Mouse (Mus musculus) heart, adult 2 months (tissue): ENCODE data around the gene Iscu. TPM values are rescaled to one million over a fixed set of nuclear protein-coding genes. Genes with fewer than 3 reads are reported as not detected.

Experiments used
- DNase-seq, 2 experiments: peaks; one replicate each; pipeline ENCODE4 v3.0.0; 2021
- H3K27ac ChIP-seq: fragments of 200-600 bp; 2 replicates; pipeline ENCODE4 v1.8.1; 2022
- H3K27me3 ChIP-seq: fragments of 200-500 bp; 2 replicates; pipeline ENCODE4 v1.6.1; 2012; ENCODE audit warnings: mild to moderate bottlenecking, low read length, inconsistent platforms, mixed read lengths; ENCODE audit not compliant: control insufficient read depth, insufficient read depth
- H3K36me3 ChIP-seq: fragments of 200-500 bp; 2 replicates; pipeline ENCODE4 v1.6.1; 2012; ENCODE audit warnings: low read length, inconsistent platforms; ENCODE audit not compliant: control insufficient read depth, insufficient read depth
- H3K4me1 ChIP-seq: fragments of 200-500 bp; 2 replicates; pipeline ENCODE4 v1.6.1; 2011; ENCODE audit warnings: low read length; ENCODE audit not compliant: control insufficient read depth, insufficient read depth
- H3K4me3 ChIP-seq: fragments of 200-600 bp; 2 replicates; pipeline ENCODE4 v1.8.1; 2022
- H3K79me2 ChIP-seq: fragments of 200-500 bp; replicated peaks from 2 replicates; pipeline ENCODE4 v1.6.1; 2012; ENCODE audit warnings: mild to moderate bottlenecking, inconsistent platforms, low read length, moderate library complexity, mixed read lengths; ENCODE audit not compliant: control insufficient read depth, insufficient read depth
- H3K9ac ChIP-seq: fragments of 200-500 bp; 2 replicates; pipeline ENCODE4 v1.6.1; 2012; ENCODE audit warnings: low read depth, mild to moderate bottlenecking, control low read depth, inconsistent platforms, low read length, mixed read lengths
- CTCF ChIP-seq: fragments of 200-600 bp; IDR thresholded peaks from 2 replicates; pipeline ENCODE4 v1.8.1; 2022; ENCODE audit warnings: antibody characterized with exemption, mild to moderate bottlenecking, moderate library complexity
- EP300 ChIP-seq: fragments of 200-500 bp; IDR thresholded peaks from 2 replicates; pipeline ENCODE4 v1.6.1; 2011; ENCODE audit warnings: low read depth, low read length, control low read depth; ENCODE audit not compliant: insufficient read depth
- POLR2A ChIP-seq: fragments of 200-500 bp; IDR thresholded peaks from 2 replicates; pipeline ENCODE4 v1.6.1; 2011; ENCODE audit warnings: mild to moderate bottlenecking, low read depth, low read length, control low read depth; ENCODE audit not compliant: insufficient read depth
- WGBS: fragments of 180-500 bp; shearing (Covaris S2); methylation state at CpG from one replicate; pipeline ENCODE4 v1.1.7; 2018; 5-methylcytosine and 5-hydroxymethylcytosine counted together
- intact Hi-C: fragments of 180-260 bp; cut with DNase I; formaldehyde crosslinking; loops from one replicate; pipeline ENCODE4 v1.15.1; 2025
- polyA plus RNA-seq: library from polyadenylated mRNA; depleted of rRNA; stranded (reverse); fragments of >200 nt; gene quantifications from 2 replicates; pipeline ENCODE4 v1.2.3, GENCODE M21; 2012; rRNA removed
- total RNA-seq, 2 experiments: library from RNA; stranded (reverse); gene quantifications; 2 replicates each; pipeline ENCODE4 v1.2.3; 2021

Gene Iscu
- total and polyA plus RNA-seq, 3 experiments, result 168 to 202 (median 176) TPM

DNA sequence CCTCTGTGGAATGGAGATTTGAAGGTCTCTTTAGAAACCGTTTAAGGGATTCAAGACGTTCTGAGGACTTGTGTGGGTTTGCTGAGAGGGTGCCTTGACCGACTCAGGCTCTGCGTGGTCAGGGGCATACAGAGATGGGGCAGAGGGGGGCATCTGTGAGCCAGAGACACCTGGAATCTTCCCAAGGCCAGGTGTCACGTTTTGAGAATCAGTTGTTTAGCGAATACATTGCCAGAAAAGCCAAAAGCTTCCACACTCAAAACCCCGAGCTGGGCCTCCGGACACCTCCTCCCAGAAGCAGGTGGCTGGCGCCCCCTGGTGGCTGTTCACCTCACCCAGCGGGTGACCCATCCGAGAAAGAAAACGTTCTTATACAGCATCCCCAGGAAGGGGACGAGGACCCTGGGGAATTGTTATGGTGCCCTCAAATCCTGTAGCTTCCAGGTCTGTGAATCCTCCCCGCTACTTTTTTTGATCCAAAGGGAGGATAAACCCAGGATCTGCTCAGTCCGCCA, 43.1 kb downstream of the Iscu start:
- no peak overlapping the region for H3K9ac ChIP-seq
- 11% methylated on average over 15 of the region's 15 CpGs for WGBS
- no peaks in the 10 kb centered on the region for H3K27me3 ChIP-seq
- peak; percentile 68 to 80 for DNase-seq
- no peaks in the 10 kb centered on the region for H3K79me2 ChIP-seq
- intact Hi-C loops, result loop anchor here (1.0 to 10.0 kb wide), 3 partner anchors 41 to 449 kb away; no protein-coding TSS in a partner anchor
- no peaks in the 10 kb centered on the region for H3K4me1 ChIP-seq
- no peaks in the 10 kb centered on the region for H3K36me3 ChIP-seq
- H3K27ac ChIP-seq, result no peak overlapping the region
- no peak overlapping the region for H3K4me3 ChIP-seq
- TF ChIP-seq EP300 (no peak), CTCF (peak; percentile 96)

DNA sequence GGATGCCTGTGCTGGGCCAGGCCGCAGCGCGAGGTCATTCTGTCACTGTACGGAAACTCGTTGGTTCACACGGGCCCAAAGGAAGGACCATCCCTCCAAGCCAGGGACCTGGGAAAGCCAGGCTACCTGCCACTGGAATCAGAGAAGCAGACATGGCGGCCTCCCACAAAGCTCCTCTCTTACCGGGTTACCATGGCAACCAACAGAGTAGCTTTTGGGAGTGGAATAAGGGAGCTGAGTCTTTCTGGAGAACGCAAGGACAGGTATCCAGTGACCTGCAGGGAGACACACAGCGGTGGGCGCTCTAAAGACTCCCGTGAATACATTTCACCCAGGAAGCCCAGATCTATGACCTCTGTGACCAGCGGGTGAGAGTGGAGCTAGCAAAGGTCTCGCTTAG, 46.0 kb downstream of the Iscu start:
- H3K4me1 ChIP-seq, result no peaks in the 10 kb centered on the region
- no peak overlapping the region for H3K4me3 ChIP-seq
- 70% methylated on average over 14 of the region's 14 CpGs for WGBS
- H3K9ac ChIP-seq, result no peak overlapping the region
- no peak overlapping the region for H3K27ac ChIP-seq
- TF ChIP-seq EP300 (no peak), CTCF (no peak), POLR2A (no peak)
- H3K27me3 ChIP-seq, result no peaks in the 10 kb centered on the region
- no peaks in the 10 kb centered on the region for H3K79me2 ChIP-seq
- no peak for DNase-seq
- intact Hi-C loops, result loop anchor here (10.0 kb wide), 1 partner anchor 344 kb away; no protein-coding TSS in a partner anchor
- no peaks in the 10 kb centered on the region for H3K36me3 ChIP-seq

DNA sequence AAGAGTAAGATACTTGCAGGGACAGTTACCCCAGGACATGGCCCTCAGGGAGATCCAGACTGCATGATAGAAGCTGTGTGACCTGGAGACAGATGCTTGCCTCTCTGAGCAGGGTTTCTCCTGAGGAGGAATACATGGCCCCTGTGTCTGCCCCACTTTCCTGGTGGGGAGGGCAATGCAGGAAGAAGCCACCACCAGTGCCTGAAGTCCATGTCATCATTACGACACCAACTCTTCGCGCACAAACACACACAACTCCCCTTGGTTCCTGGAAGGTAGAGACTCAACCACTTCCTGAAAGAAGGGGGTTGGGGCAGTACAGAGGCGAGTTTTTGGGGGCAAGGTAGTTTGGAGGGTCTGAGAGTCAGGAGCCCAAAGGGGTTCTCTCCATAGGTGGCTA, 51.7 kb downstream of the Iscu start:
- Histone ChIP-seq H3K79me2 (no peaks in the 10 kb centered on the region), H3K36me3 (no peaks in the 10 kb centered on the region), H3K4me3 (no peak overlapping the region), H3K9ac (no peak overlapping the region), H3K27me3 (no peaks in the 10 kb centered on the region), H3K27ac (no peak overlapping the region), H3K4me1 (no peaks in the 10 kb centered on the region)
- no peak for DNase-seq
- TF ChIP-seq POLR2A, result no peak
- WGBS, result 83% methylated on average over 4 of the region's 4 CpGs
- intact Hi-C loops, result no loop called here

DNA sequence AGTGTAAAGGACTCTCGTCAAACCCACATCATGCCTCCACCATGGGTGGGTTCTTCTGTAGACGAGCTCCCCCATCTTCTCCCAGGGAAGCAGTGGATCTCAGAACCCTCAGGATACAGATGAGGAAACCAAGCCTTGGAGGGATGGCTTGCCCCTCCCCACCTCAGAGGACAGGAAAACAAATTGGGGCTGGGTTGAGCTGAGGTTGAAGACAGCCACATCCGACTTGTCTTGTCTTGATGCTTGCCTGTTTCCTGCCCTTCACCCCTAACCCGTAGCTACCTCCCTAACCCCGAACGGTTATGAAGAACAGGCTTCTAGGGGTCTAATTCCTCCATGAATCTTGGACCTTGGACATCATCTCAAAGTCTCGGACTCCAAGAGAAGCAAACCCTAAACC, 53.0 kb downstream of the Iscu start:
- no peak for DNase-seq
- H3K4me3 ChIP-seq, result no peak overlapping the region
- H3K79me2 ChIP-seq, result no peaks in the 10 kb centered on the region
- H3K9ac ChIP-seq, result no peak overlapping the region
- no peaks in the 10 kb centered on the region for H3K36me3 ChIP-seq
- TF ChIP-seq POLR2A (no peak), CTCF (no peak), EP300 (no peak)
- intact Hi-C loops, result no loop called here
- 65% methylated on average over 7 of the region's 7 CpGs for WGBS
- no peaks in the 10 kb centered on the region for H3K4me1 ChIP-seq
- H3K27ac ChIP-seq, result no peak overlapping the region
- H3K27me3 ChIP-seq, result no peaks in the 10 kb centered on the region

DNA sequence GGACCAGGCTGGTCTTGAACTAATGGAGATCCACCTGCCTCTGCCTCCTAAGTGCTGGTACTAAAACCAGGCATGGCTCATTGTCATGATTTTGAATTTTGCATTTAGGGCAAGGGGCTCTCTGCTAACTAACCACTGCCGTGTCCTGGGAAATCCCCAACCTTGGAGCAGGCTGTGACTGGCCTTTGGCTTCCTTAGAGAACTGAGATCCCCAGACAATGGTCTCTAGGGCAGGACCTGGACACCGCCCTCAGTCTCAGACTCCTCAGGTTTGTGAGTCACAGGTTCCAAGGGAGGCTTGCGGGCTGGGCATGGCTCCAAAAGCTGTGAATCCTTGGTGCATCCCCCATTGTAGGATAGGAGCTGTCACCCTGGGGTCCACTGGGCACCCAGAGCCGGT, 54.1 kb downstream of the Iscu start:
- TF ChIP-seq POLR2A, result no peak
- TF ChIP-seq CTCF, result no peak
- no peak for TF ChIP-seq EP300
- Histone ChIP-seq H3K4me1 (no peaks in the 10 kb centered on the region), H3K27me3 (no peaks in the 10 kb centered on the region), H3K27ac (no peak overlapping the region), H3K79me2 (no peaks in the 10 kb centered on the region), H3K9ac (no peak overlapping the region), H3K4me3 (no peak overlapping the region), H3K36me3 (no peaks in the 10 kb centered on the region)
- DNase-seq, result no peak
- intact Hi-C loops, result no loop called here
- 64% methylated on average over 4 of the region's 4 CpGs for WGBS

Other genes with a start within 250 kb of the Iscu start
- gene Cmklr1, start 122.3 kb upstream of the Iscu start, total RNA-seq, result 10 to 100 TPM; 22.0 to 28.5 TPM
- gene Cmklr1, start 122.3 kb upstream of the Iscu start, polyA plus RNA-seq, result 42.0 and 43.6 TPM in 2 replicates
- gene 1700069L16Rik, start 48.0 kb upstream of the Iscu start, total RNA-seq, result not detected
- gene 1700069L16Rik, start 48.0 kb upstream of the Iscu start, polyA plus RNA-seq, result not detected in 2 replicates
- gene Ficd, start 36.9 kb upstream of the Iscu start, total RNA-seq, result 1 to 10 TPM; 8.7 to 9.3 TPM
- gene Ficd, start 36.9 kb upstream of the Iscu start, polyA plus RNA-seq, result 7.2 and 7.7 TPM in 2 replicates
- gene Sart3, start 238 bp upstream of the Iscu start, total RNA-seq, result 10 to 100 TPM; 12.2 to 14.4 TPM
- 10.2 and 13.6 TPM in 2 replicates for gene Sart3, start 238 bp upstream of the Iscu start, polyA plus RNA-seq
- gene Tmem119, start 27.8 kb downstream of the Iscu start, total RNA-seq, result 1 to 10 TPM; 3.6 to 5.8 TPM
- 7.3 and 12.0 TPM in 2 replicates for gene Tmem119, start 27.8 kb downstream of the Iscu start, polyA plus RNA-seq
- 1 to 10 TPM; 3.4 to 4.5 TPM for gene Selplg, start 59.9 kb downstream of the Iscu start, total RNA-seq
- 5.7 and 14.1 TPM in 2 replicates for gene Selplg, start 59.9 kb downstream of the Iscu start, polyA plus RNA-seq
- 10 to 100 TPM; 24.6 to 30.1 TPM for gene Coro1c, start 136.0 kb downstream of the Iscu start, total RNA-seq
- gene Coro1c, start 136.0 kb downstream of the Iscu start, polyA plus RNA-seq, result 24.1 and 27.9 TPM in 2 replicates
- gene Ssh1, start 221.1 kb downstream of the Iscu start, total RNA-seq, result 10 to 100 TPM; 13.4 to 15.2 TPM
- 7.4 and 9.8 TPM in 2 replicates for gene Ssh1, start 221.1 kb downstream of the Iscu start, polyA plus RNA-seq
- not detected for gene Dao, start 231.0 kb downstream of the Iscu start, total RNA-seq
- gene Dao, start 231.0 kb downstream of the Iscu start, polyA plus RNA-seq, result not detected in 2 replicates